Mouse (Mus musculus) liver, adult 2 months (tissue): ENCODE measurements around the gene Tnfrsf21. TPM values are rescaled to one million over a fixed set of nuclear protein-coding genes. Genes with fewer than 3 reads are reported as not detected.

Experiments
- DNase-seq: peaks from one replicate; pipeline ENCODE4 v3.0.0-alpha.2; 2011; ENCODE audit warnings: low read depth, low spot score; ENCODE audit errors: extremely low read depth
- H3K27ac ChIP-seq: fragments of 200-500 bp; replicated peaks from 2 replicates; pipeline ENCODE4 v1.5.1; 2012; ENCODE audit warnings: low read depth, mild to moderate bottlenecking, control low read depth, inconsistent platforms, low read length; ENCODE audit not compliant: insufficient read depth
- H3K27me3 ChIP-seq: fragments of 200-500 bp; 2 replicates; pipeline ENCODE4 v1.6.1; 2012; ENCODE audit warnings: mild to moderate bottlenecking, moderate library complexity, low read length, inconsistent platforms; ENCODE audit not compliant: control insufficient read depth, insufficient read depth
- H3K36me3 ChIP-seq: fragments of 200-500 bp; 2 replicates; pipeline ENCODE4 v1.6.1; 2012; ENCODE audit warnings: low read length, inconsistent platforms; ENCODE audit not compliant: control insufficient read depth, insufficient read depth
- H3K4me1 ChIP-seq: fragments of 200-500 bp; 2 replicates; pipeline ENCODE4 v1.6.1; 2011; ENCODE audit warnings: low read length; ENCODE audit not compliant: control insufficient read depth, insufficient read depth
- H3K4me3 ChIP-seq: fragments of 200-500 bp; 2 replicates; pipeline ENCODE4 v1.5.1; 2011; ENCODE audit warnings: low read depth, mild to moderate bottlenecking, control low read depth, low read length, moderate library complexity; ENCODE audit not compliant: insufficient read depth
- H3K79me2 ChIP-seq: fragments of 200-500 bp; 2 replicates; pipeline ENCODE4 v1.6.1; 2012; ENCODE audit warnings: inconsistent platforms, mild to moderate bottlenecking, low read length, moderate library complexity; ENCODE audit not compliant: control insufficient read depth, insufficient read depth
- H3K9ac ChIP-seq: fragments of 200-500 bp; 2 replicates; pipeline ENCODE4 v1.6.1; 2012; ENCODE audit warnings: low read depth, mild to moderate bottlenecking, control low read depth, inconsistent platforms, low read length
- CTCF ChIP-seq: fragments of 200-500 bp; IDR thresholded peaks from 2 replicates; pipeline ENCODE4 v1.5.1; 2011; ENCODE audit warnings: low read depth, low read length, control low read depth
- POLR2A ChIP-seq: fragments of 200-500 bp; IDR thresholded peaks from 2 replicates; pipeline ENCODE4 v1.6.1; 2011; ENCODE audit warnings: low read length, control low read depth; ENCODE audit not compliant: insufficient read depth; ENCODE audit errors: extremely low read depth
- WGBS: fragments of 180-500 bp; shearing (Covaris S2); methylation state at CpG from one replicate; pipeline ENCODE4 v1.1.7; 2018; 5-methylcytosine and 5-hydroxymethylcytosine counted together
- polyA plus RNA-seq: library from polyadenylated mRNA; depleted of rRNA; stranded (reverse); fragments of >200 nt; gene quantifications from 2 replicates; pipeline ENCODE4 v1.2.3, GENCODE M21; 2012
- total RNA-seq: library from RNA; depleted of rRNA; stranded (reverse); fragments of >200 nt; gene quantifications from 2 replicates; pipeline ENCODE4 v1.2.3, GENCODE M21; 2014

Tnfrsf21 gene
- total and polyA plus RNA-seq, 2 experiments: 3.8 to 4.1 TPM

- H3K4me3 ChIP-seq: no peak overlapping the region
- WGBS: 87% methylated on average over 4 of the region's 4 CpGs
- H3K79me2 ChIP-seq: no peaks in the 10 kb centered on the region
- no peak overlapping the region for H3K27ac ChIP-seq
- H3K4me1 ChIP-seq: no peaks in the 10 kb centered on the region
- H3K36me3 ChIP-seq: no peaks in the 10 kb centered on the region
- no peak for DNase-seq
- TF ChIP-seq POLR2A (no peak), CTCF (no peak)
- no peak overlapping the region for H3K9ac ChIP-seq
- no peaks in the 10 kb centered on the region for H3K27me3 ChIP-seq
These were observed 10.4 kb downstream of the Tnfrsf21 start for GRCm38 (mm10) chr17:43026708-43027107.

GRCm38 (mm10) chr17:43029546-43029945, 13.2 kb downstream of the Tnfrsf21 start:
- no peak for TF ChIP-seq POLR2A
- no peak for TF ChIP-seq CTCF
- 85% methylated on average over 3 of the region's 3 CpGs for WGBS
- no peak overlapping the region for H3K9ac ChIP-seq
- DNase-seq: no peak
- no peak overlapping the region for H3K27ac ChIP-seq
- H3K4me3 ChIP-seq: no peak overlapping the region
- no peaks in the 10 kb centered on the region for H3K36me3 ChIP-seq
- H3K27me3 ChIP-seq: no peaks in the 10 kb centered on the region
- H3K4me1 ChIP-seq: no peaks in the 10 kb centered on the region
- H3K79me2 ChIP-seq: no peaks in the 10 kb centered on the region; the same call in 1 of the 2 replicates

- Histone ChIP-seq H3K79me2 (no peaks in the 10 kb centered on the region; the same call in 1 of the 2 replicates), H3K4me1 (no peaks in the 10 kb centered on the region), H3K27me3 (no peaks in the 10 kb centered on the region), H3K27ac (no peak overlapping the region), H3K36me3 (no peaks in the 10 kb centered on the region), H3K4me3 (no peak overlapping the region), H3K9ac (no peak overlapping the region)
- WGBS: 81% methylated on average over 3 of the region's 3 CpGs
- TF ChIP-seq POLR2A (no peak), CTCF (no peak)
- DNase-seq: no peak
These were observed 13.9 kb downstream of the Tnfrsf21 start for GRCm38 (mm10) chr17:43030290-43030689.

- DNase-seq: peak; percentile 22
- peak overlapping the region; percentile 16; the same call in 1 of the 2 replicates for H3K27ac ChIP-seq
These were observed 16.2 kb downstream of the Tnfrsf21 start for GRCm38 (mm10) chr17:43032489-43033036.

GRCm38 (mm10) chr17:43035386-43035785, 19.0 kb downstream of the Tnfrsf21 start:
- Histone ChIP-seq H3K36me3 (no peaks in the 10 kb centered on the region), H3K27me3 (no peaks in the 10 kb centered on the region), H3K79me2 (no peaks in the 10 kb centered on the region; the same call in 1 of the 2 replicates), H3K9ac (no peak overlapping the region), H3K27ac (no peak overlapping the region), H3K4me3 (no peak overlapping the region), H3K4me1 (no peaks in the 10 kb centered on the region)
- TF ChIP-seq POLR2A: no peak
- TF ChIP-seq CTCF: no peak
- WGBS: 92% methylated on average over 2 of the region's 2 CpGs
- no peak for DNase-seq

More at GRCm38 (mm10) chr17:43032489-43033036, 16.2 kb downstream of the Tnfrsf21 start:
- Histone ChIP-seq H3K4me3 (no peak overlapping the region), H3K36me3 (no peaks in the 10 kb centered on the region), H3K79me2 (no peaks in the 10 kb centered on the region; the same call in 1 of the 2 replicates), H3K27me3 (no peaks in the 10 kb centered on the region), H3K4me1 (no peaks in the 10 kb centered on the region), H3K9ac (no peak overlapping the region)
- TF ChIP-seq CTCF (no peak), POLR2A (no peak)
- WGBS: 75% methylated on average over 8 of the region's 8 CpGs

- Histone ChIP-seq H3K9ac (no peak overlapping the region), H3K4me3 (no peak overlapping the region), H3K79me2 (no peaks in the 10 kb centered on the region; the same call in 1 of the 2 replicates), H3K27me3 (no peaks in the 10 kb centered on the region), H3K4me1 (no peaks in the 10 kb centered on the region), H3K36me3 (no peaks in the 10 kb centered on the region), H3K27ac (no peak overlapping the region)
- no peak for TF ChIP-seq CTCF
- TF ChIP-seq POLR2A: no peak
- WGBS: 85% methylated on average over 10 of the region's 10 CpGs
- DNase-seq: no peak
These were observed 19.9 kb downstream of the Tnfrsf21 start for GRCm38 (mm10) chr17:43036058-43036757.
